33 mouse cellular contexts compared by ENCODE assay signal in genomic region chr8:66210294-66210693, GRCm38 (mm10).
"Had no signal": no experiment of that assay in that cellular context is flagged by ENCODE, and none has a peak within 500 bp of the region (broad histone marks: within the 10 kb centered on the region; RNA-seq: fewer than 3 reads in every experiment).

No protein-coding gene starts in this region.

- H3K4me1 ChIP-seq: heart, embryonic 10.5 days; heart, embryonic 12.5 days; heart, embryonic 13.5 days; heart, embryonic 15.5 days; hindbrain, embryonic 10.5 days; hindbrain, embryonic 12.5 days; hindbrain, embryonic 13.5 days; hindbrain, embryonic 15.5 days; intestine, embryonic 15.5 days; kidney, embryonic 15.5 days had no signal

- DNase-seq: heart, postnatal 10 days; heart, postnatal 14 days; heart, postnatal 36 days; heart, postnatal 4 days; kidney, adult 11 months; kidney, adult 18-20 months; kidney, adult 2 months; kidney, adult 8-10 months; kidney, adult 9 months; kidney, postnatal 10 days; kidney, postnatal 14 days; kidney, postnatal 25 days; kidney, postnatal 36 days; kidney, postnatal 4 days; layer of hippocampus, adult 9-11 months; layer of hippocampus, postnatal 36 days had no signal

- ATAC-seq: hindbrain, embryonic 16.5 days; hindbrain, postnatal 0 days; inflammation-experienced regulatory T-cells, adult 6 months; intestine, embryonic 15.5 days; intestine, embryonic 16.5 days; intestine, postnatal 0 days had no signal

- H3K27me3 ChIP-seq: heart, embryonic 12.5 days; heart, embryonic 13.5 days; heart, embryonic 15.5 days; hindbrain, embryonic 12.5 days; hindbrain, embryonic 13.5 days; hindbrain, embryonic 15.5 days; intestine, embryonic 15.5 days; kidney, embryonic 15.5 days had no signal

- H3K36me3 ChIP-seq: heart, embryonic 10.5 days; heart, embryonic 12.5 days; heart, embryonic 13.5 days; heart, embryonic 15.5 days; hindbrain, embryonic 10.5 days; hindbrain, embryonic 12.5 days; hindbrain, embryonic 13.5 days; hindbrain, embryonic 15.5 days; intestine, embryonic 15.5 days; kidney, embryonic 15.5 days had no signal

- H3K9me3 ChIP-seq: heart, embryonic 10.5 days; heart, embryonic 12.5 days; heart, embryonic 13.5 days; heart, embryonic 15.5 days; hindbrain, embryonic 10.5 days; hindbrain, embryonic 12.5 days; hindbrain, embryonic 13.5 days; hindbrain, embryonic 15.5 days; intestine, embryonic 15.5 days; kidney, embryonic 15.5 days had no signal

- H3K4me3 ChIP-seq: heart, embryonic 10.5 days; heart, embryonic 12.5 days; heart, embryonic 13.5 days; heart, embryonic 15.5 days; hindbrain, embryonic 10.5 days; hindbrain, embryonic 12.5 days; hindbrain, embryonic 13.5 days; hindbrain, embryonic 15.5 days; intestine, embryonic 15.5 days; kidney, embryonic 15.5 days; layer of hippocampus, adult 2 months; left cerebral cortex, adult 2 months had no signal
